Mouse (Mus musculus): ENCODE measurements at regions not wholly inside any gene's neighbourhood (a gene's known extent, or its start where the extent isn't known, plus 50 kb on each side); places are given as distances from the start of the nearest gene placed in this dataset.

DNA sequence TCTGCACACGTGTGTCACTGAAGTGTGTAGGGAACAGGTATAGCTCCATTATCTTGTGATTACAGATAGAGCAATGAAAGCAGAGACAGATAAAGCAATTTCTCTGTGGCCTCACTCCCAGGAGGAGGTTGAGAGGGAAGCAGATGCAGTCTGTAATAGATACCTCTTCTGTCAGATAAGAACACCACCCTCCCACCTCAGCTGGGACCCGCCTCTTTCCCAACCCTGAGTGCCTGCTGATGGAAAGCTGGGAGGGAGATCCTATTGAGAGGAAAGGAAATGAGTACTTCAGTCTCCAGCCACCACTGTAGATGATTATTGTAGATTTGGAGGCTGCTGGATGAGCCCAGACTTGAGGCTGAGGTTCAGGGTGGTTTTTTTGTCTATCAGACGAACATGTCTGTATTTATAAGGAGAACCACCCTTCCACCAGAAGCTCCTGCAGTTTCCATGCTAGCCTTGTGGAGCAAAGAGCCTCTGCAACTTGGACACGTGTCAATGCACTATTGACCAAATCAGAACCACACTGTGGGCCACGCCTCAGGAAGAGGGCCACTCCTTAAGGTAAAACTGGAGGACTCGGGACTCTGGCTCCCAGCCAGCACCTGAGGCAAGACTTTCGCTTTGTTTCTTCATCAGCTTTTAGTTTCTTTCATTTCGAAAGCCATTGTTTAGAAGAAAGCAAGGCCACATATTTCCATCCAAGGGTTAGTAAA, 55.3 kb upstream of the Plekha5 start:
- H3K9me3 ChIP-seq = no peaks in the 10 kb centered on the region
- no peak for DNase-seq (ENCODE audit: low spot score)
- H3K4me1 ChIP-seq = no peaks in the 10 kb centered on the region
- H3K27ac ChIP-seq (replicated peaks) = no peak overlapping the region
- WGBS = 79% methylated on average over 8 of the region's 8 CpGs
- H3K27me3 ChIP-seq (replicated peaks; ENCODE audit: low read depth, poor library complexity, severe bottlenecking) = no peaks in the 10 kb centered on the region
- H3K4me3 ChIP-seq = no peak overlapping the region
- H3K36me3 ChIP-seq (replicated peaks) = no peaks in the 10 kb centered on the region

DNA sequence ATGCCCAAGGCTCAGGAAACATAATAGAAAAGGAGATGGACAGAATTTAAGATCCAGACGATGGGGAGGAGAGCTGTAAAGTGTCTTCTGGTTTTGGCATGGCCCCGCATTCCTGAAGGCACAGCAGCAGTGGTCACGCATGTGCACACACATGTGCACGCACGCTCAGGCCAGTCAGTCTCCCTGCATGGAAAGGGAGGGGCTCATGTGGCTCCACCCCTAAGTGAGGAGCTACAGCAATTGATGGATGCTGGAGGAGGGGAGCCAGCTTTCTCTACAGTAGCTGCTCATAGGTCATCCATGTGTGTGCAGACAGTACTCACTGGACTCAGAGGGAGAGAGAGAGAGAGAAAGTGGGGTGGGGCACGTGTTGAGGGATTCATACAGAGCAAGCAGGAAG, 56.6 kb upstream of the Plekha5 start:
- no peaks in the 10 kb centered on the region for H3K4me1 ChIP-seq
- H3K9me3 ChIP-seq = no peaks in the 10 kb centered on the region
- WGBS = 87% methylated on average over 6 of the region's 6 CpGs
- no peaks in the 10 kb centered on the region for H3K36me3 ChIP-seq (replicated peaks)
- no peak for DNase-seq (ENCODE audit: low spot score)
- no peak overlapping the region for H3K27ac ChIP-seq (replicated peaks)
- H3K4me3 ChIP-seq = no peak overlapping the region
- H3K27me3 ChIP-seq (replicated peaks; ENCODE audit: low read depth, poor library complexity, severe bottlenecking) = no peaks in the 10 kb centered on the region

DNA sequence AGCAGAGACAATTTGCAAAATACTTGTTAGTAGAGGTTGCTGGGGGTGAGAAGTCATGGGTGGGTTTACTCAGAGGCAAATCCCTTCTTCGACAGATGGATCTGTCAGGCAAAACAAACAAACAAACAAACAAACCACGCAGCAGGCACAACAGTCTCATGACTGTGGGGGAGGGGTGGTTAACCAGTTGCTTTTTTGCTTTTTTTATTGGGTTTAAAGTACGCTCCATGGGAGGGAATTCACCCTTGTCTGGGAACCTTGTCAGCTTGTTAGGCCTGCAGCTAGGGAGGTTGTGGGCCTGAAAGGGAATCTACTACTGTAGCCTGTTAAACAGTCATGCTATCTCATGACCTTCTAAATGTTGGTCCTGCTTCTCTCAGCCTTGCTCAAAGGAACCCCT, 57.1 kb upstream of the Plekha5 start:
- H3K27ac ChIP-seq (replicated peaks) = no peak overlapping the region
- no peaks in the 10 kb centered on the region for H3K4me1 ChIP-seq
- H3K4me3 ChIP-seq = no peak overlapping the region
- H3K36me3 ChIP-seq (replicated peaks) = no peaks in the 10 kb centered on the region
- 53% methylated on average over 3 of the region's 3 CpGs for WGBS
- H3K9me3 ChIP-seq = no peaks in the 10 kb centered on the region
- H3K27me3 ChIP-seq (replicated peaks; ENCODE audit: low read depth, poor library complexity, severe bottlenecking) = no peaks in the 10 kb centered on the region
- no peak for DNase-seq (ENCODE audit: low spot score)

DNA sequence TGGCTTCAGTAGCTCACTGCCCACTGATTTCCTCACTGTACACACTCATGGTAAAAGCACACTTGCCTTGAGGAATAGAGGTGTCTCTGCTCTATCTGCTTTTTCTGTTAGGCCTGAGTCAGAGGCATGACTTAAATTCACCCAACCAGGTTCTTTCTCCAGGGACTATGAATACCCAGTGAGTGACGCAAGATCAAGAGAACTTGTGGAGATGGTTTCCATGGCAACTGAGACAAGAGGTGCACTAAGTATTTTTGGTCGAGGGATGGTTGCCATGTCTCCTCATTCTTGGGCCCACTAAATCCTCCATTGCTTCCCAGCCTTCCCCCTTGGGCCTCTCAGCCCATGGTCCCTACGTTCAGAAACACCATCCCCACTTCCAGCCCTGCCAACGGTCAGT, 62.9 kb upstream of the Plekha5 start:
- DNase-seq (ENCODE audit: low spot score) = no peak
- Histone ChIP-seq H3K9me3 (no peaks in the 10 kb centered on the region), H3K27me3 (replicated peaks; ENCODE audit: low read depth, poor library complexity, severe bottlenecking) (no peaks in the 10 kb centered on the region), H3K36me3 (replicated peaks) (no peaks in the 10 kb centered on the region), H3K4me3 (no peak overlapping the region), H3K4me1 (no peaks in the 10 kb centered on the region), H3K27ac (replicated peaks) (no peak overlapping the region)
- 81% methylated on average over 4 of the region's 4 CpGs for WGBS

DNA sequence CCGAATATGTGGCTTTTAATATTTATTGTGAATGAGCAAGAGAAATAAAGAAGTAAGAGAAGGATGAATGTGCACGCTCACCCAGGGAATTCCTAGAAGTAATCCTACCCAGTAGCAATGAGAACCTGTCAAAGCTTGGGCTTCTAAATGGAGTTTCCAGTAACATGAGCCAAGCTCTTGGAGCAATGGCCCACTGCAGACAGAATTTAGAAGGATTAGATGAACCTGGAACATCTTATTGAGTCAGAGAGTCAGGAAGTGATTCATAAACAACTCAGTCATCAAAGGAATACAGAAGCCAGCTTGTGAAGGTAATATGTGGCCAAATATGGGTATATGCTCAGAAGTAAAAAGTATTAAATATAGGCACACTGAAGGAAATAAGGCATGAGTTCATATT, 66.0 kb upstream of the Plekha5 start:
- Histone ChIP-seq H3K27me3 (replicated peaks; ENCODE audit: low read depth, poor library complexity, severe bottlenecking) (no peaks in the 10 kb centered on the region), H3K9me3 (no peaks in the 10 kb centered on the region), H3K27ac (replicated peaks) (no peak overlapping the region), H3K4me1 (no peaks in the 10 kb centered on the region), H3K36me3 (replicated peaks) (no peaks in the 10 kb centered on the region), H3K4me3 (no peak overlapping the region)
- DNase-seq (ENCODE audit: low spot score) = no peak
- WGBS = 70% methylated on average over 2 of the region's 2 CpGs

DNA sequence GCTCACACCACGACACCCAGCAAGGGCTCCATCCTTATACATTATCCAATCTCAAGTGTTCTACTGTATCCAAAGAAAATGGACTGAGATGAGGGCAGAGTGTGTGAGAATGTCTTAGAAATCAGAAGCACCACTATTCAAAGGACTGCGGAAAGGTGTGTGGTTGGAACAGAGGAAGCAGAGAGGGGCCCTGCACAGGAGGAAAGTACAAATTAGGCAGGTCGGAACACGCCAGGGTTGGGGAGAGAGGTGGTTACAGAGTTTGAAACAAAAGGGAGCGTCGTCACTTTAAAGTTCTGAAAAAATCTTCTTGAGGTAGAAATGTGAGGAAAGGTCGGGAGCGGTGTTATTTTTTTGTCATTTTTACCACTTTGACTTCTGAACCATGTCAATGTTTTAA, 66.6 kb upstream of the Plekha5 start:
- H3K27me3 ChIP-seq (replicated peaks; ENCODE audit: low read depth, poor library complexity, severe bottlenecking) = no peaks in the 10 kb centered on the region
- no peak for DNase-seq (ENCODE audit: low spot score)
- no peaks in the 10 kb centered on the region for H3K4me1 ChIP-seq
- H3K4me3 ChIP-seq = no peak overlapping the region
- WGBS = 78% methylated on average over 8 of the region's 8 CpGs
- no peaks in the 10 kb centered on the region for H3K9me3 ChIP-seq
- no peaks in the 10 kb centered on the region for H3K36me3 ChIP-seq (replicated peaks)
- no peak overlapping the region for H3K27ac ChIP-seq (replicated peaks)

DNA sequence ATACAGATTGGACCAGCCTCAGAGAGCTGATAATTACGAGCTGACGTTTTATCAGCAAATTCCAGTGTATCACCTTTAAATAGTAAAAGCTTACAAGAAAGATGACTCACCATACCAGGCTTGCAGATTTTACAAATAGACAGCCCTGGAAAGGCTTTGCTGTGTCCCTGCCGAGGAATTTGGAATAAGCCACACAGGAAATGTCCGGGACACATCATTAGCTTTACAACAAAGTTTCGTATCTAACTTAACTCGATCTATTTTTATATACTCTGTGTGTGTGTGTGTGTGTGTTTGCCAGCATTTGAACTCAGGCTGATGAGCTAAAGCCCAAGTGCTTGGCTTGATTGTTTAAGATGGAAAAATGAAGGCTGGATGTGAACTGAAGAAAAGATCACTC, 69.8 kb upstream of the Plekha5 start:
- no peaks in the 10 kb centered on the region for H3K36me3 ChIP-seq (replicated peaks)
- H3K4me1 ChIP-seq = peaks cover 5% of the 10 kb centered on the region; the same call in 1 of the 2 replicates
- no peak overlapping the region for H3K4me3 ChIP-seq
- no peak overlapping the region for H3K27ac ChIP-seq (replicated peaks)
- 79% methylated on average over 6 of the region's 6 CpGs for WGBS
- H3K27me3 ChIP-seq (replicated peaks; ENCODE audit: low read depth, poor library complexity, severe bottlenecking) = no peaks in the 10 kb centered on the region
- H3K9me3 ChIP-seq = no peaks in the 10 kb centered on the region
- no peak for DNase-seq (ENCODE audit: low spot score)

DNA sequence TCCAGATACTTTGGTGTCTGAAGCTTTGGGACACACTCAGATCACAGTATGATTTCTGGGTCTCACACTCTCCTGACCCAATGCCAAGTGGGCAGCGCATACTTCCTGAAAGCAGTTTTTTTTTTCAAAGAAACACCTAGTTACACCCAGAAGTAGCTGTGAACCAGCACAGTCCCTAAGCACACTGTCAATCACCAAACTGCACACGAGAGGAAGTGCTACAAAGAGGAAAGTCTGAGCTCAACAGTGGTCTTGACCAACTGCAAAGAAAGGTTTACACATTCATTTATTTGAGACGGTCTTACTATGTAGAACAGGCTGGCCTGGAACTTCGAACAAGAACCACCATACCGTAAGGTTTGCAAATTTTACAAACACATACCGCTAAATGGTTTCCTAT, 70.2 kb upstream of the Plekha5 start:
- WGBS = 87% methylated on average over 6 of the region's 6 CpGs
- peaks cover 5% of the 10 kb centered on the region; the same call in 1 of the 2 replicates for H3K4me1 ChIP-seq

DNA sequence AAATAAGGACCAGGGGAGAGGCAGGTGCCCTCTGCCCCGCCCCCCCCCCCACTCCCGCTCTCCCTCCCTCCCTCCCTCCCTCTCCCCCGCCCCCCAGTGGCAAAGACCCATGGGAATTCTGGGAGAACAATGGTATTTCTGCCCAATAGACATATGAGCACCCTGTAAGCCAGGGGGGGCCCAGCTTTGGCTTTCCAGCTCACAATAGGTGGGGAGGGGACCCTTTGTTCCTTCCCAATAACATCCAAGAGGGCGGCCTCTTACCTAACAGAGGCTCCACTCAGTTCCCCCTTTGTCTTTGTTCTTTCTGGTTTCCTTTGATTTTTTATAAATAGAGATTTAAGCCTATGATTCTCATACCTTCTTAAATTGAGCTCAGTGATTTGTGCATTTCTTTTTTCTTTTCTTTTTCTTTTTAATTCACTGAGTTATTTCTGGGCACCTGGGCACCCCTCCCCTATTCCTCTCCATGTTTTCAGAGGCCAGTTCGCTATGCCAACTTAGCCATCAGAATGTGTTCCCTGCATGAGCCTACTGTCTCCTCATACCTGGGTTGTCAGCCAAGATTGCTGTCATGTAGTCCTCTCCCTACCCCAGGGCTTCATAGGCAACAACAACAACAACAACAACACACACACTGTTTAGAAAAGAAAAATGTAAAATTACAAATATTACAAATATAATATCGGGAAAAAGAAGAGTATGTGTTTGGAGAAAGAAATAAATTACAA, 72.3 kb upstream of the Plekha5 start:
- 0 out of 2 replicates have a peak overlapping the region, but pooled peaks have one; percentile 24 for H3K27ac ChIP-seq (replicated peaks)
- no peak for DNase-seq (ENCODE audit: low spot score)
- 52% methylated on average over 6 of the region's 6 CpGs for WGBS

More for the DNA sequence above, 70.2 kb upstream of the Plekha5 start:
- Histone ChIP-seq H3K27ac (replicated peaks) (no peak overlapping the region), H3K27me3 (replicated peaks; ENCODE audit: low read depth, poor library complexity, severe bottlenecking) (no peaks in the 10 kb centered on the region), H3K36me3 (replicated peaks) (no peaks in the 10 kb centered on the region), H3K4me3 (no peak overlapping the region), H3K9me3 (no peaks in the 10 kb centered on the region)
- DNase-seq (ENCODE audit: low spot score) = no peak

DNA sequence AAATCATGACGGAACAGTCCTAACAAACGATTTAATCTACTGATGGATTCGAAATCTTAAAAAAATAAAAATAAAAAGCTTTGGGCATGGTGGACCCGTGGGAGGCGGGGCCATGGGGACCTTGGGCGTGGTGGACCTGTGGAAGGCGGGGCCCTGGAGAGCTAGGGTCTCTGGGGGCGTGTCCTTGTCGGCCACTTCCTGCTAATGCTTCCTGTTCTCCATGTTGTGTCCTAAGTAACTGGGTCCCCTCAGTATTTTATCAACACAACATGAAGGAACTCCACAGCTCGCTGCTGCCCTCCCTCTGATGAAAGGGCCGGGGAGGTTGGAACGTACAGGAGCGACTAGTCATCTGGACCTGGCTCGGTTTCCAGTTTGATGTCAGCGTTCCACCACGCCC, 75.3 kb upstream of the Plekha5 start:
- H3K9me3 ChIP-seq = no peaks in the 10 kb centered on the region
- no peaks in the 10 kb centered on the region for H3K27me3 ChIP-seq (replicated peaks; ENCODE audit: low read depth, poor library complexity, severe bottlenecking)
- peaks cover 6% of the 10 kb centered on the region; the same call in 1 of the 2 replicates for H3K4me1 ChIP-seq
- H3K4me3 ChIP-seq = no peak overlapping the region
- WGBS = 92% methylated on average over 16 of the region's 16 CpGs
- no peak overlapping the region for H3K27ac ChIP-seq (replicated peaks)
- H3K36me3 ChIP-seq (replicated peaks) = no peaks in the 10 kb centered on the region
- DNase-seq (ENCODE audit: low spot score) = no peak

More for the DNA sequence above, 72.3 kb upstream of the Plekha5 start:
- H3K4me3 ChIP-seq = no peak overlapping the region
- no peaks in the 10 kb centered on the region for H3K36me3 ChIP-seq (replicated peaks)
- H3K27me3 ChIP-seq (replicated peaks; ENCODE audit: low read depth, poor library complexity, severe bottlenecking) = no peaks in the 10 kb centered on the region
- H3K4me1 ChIP-seq = peaks cover 5% of the 10 kb centered on the region; the same call in 1 of the 2 replicates
- H3K9me3 ChIP-seq = no peaks in the 10 kb centered on the region

DNA sequence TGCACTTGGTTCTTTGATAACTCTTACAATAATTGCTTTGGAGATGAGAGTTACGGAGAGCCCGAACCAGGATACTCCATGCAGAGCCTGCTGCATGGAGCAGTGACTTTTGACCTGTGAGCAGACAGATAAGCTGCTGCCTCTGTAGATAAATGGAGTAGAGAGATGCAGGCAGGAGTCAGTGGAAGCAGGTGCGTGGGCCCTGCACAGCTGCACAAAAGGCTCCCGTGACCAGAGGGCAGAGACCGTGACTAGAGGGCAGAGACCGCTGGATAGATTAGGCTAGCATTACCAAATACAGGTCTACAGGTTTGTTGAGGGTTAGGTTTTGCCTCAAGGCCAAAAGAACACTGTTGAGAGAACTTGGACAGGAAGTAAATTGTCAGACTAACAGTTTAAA, 76.9 kb upstream of the Plekha5 start:
- Histone ChIP-seq H3K9me3 (no peaks in the 10 kb centered on the region), H3K27ac (replicated peaks) (no peak overlapping the region), H3K27me3 (replicated peaks; ENCODE audit: low read depth, poor library complexity, severe bottlenecking) (no peaks in the 10 kb centered on the region), H3K4me3 (no peak overlapping the region), H3K36me3 (replicated peaks) (no peaks in the 10 kb centered on the region), H3K4me1 (peaks cover 6% of the 10 kb centered on the region; the same call in 1 of the 2 replicates)
- WGBS = 85% methylated on average over 6 of the region's 6 CpGs
- DNase-seq (ENCODE audit: low spot score) = no peak

DNA sequence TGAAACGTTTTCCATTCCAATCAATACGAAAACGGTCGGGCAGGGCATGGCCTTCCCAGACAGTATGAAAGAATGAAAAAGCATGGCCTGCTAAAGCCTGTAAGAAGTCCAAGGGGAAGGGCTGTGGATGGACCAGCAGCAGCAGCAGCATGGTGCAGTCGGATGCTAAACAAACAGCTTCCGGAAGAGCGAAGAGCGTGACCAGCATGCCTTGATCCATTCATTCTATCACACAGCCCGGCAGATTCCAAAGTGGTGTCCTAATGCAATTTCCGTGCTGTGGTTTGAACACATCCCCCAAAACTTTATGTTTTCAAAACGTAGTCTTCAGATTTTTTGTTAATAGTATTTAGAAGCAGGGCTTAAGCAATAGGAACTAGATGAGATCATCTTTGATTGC, 80.2 kb upstream of the Plekha5 start:
- Histone ChIP-seq H3K27me3 (replicated peaks; ENCODE audit: low read depth, poor library complexity, severe bottlenecking) (no peaks in the 10 kb centered on the region), H3K27ac (replicated peaks) (no peak overlapping the region), H3K36me3 (replicated peaks) (no peaks in the 10 kb centered on the region), H3K4me1 (peaks cover 8% of the 10 kb centered on the region; the same call in 1 of the 2 replicates), H3K4me3 (no peak overlapping the region), H3K9me3 (no peaks in the 10 kb centered on the region)
- DNase-seq (ENCODE audit: low spot score) = no peak
- WGBS = 87% methylated on average over 11 of the region's 11 CpGs

DNA sequence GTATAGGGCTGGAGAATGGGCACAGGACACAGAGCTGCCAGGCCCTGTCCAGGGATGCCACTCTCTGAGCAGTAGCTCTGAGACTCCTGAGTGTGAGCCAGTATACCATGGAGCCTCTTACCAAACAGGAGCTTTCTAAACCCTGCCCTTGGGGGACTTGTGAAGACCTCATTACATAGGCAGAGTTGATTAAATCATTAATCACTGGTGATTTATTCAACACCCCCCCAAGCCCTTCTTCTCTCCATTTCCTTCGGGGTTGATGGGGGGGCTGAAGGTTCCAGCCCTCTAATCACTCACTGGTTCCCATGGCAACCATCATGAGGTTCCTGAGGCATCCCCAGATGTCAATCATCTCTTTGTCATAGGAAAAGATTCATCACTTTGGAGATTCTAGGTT, 81.0 kb upstream of the Plekha5 start:
- no peak for DNase-seq (ENCODE audit: low spot score)
- no peak overlapping the region for H3K4me3 ChIP-seq
- H3K27ac ChIP-seq (replicated peaks) = no peak overlapping the region
- peaks cover 15% of the 10 kb centered on the region for H3K4me1 ChIP-seq
- no peaks in the 10 kb centered on the region for H3K9me3 ChIP-seq
- 63% methylated on average over 1 of the region's 1 CpGs for WGBS
- H3K27me3 ChIP-seq (replicated peaks; ENCODE audit: low read depth, poor library complexity, severe bottlenecking) = no peaks in the 10 kb centered on the region
- H3K36me3 ChIP-seq (replicated peaks) = no peaks in the 10 kb centered on the region

Measured in embryonic facial prominence, embryonic 10.5 days (tissue).